Mouse (Mus musculus): ENCODE data around the gene Serpinb8. TPM values are rescaled to one million over a fixed set of nuclear protein-coding genes. Genes with fewer than 3 reads are reported as not detected.

The Serpinb8 gene
- polyA plus RNA-seq, 1 experiment from 2014 or later: 1.5 TPM

- no peak overlapping the region for H3K4me3 ChIP-seq (ENCODE audit: low read depth, low read length)
- no peaks in the 10 kb centered on the region for H3K9me3 ChIP-seq (replicated peaks; ENCODE audit: control insufficient read depth, low read length)
- no peak for ATAC-seq (replicated peaks; ENCODE audit: insufficient number of reproducible peaks, low FRiP score, low TSS enrichment)
- H3K4me2 ChIP-seq: no peak overlapping the region
- H3K27me3 ChIP-seq (ENCODE audit: control insufficient read depth, insufficient read depth, low read length): no peaks in the 10 kb centered on the region
- no peak overlapping the region for H3K27ac ChIP-seq (ENCODE audit: low read depth, low read length)
- 82% methylated on average over 3 of the region's 3 CpGs for WGBS (ENCODE audit: insufficient replicate concordance)
- no peaks in the 10 kb centered on the region for H3K36me3 ChIP-seq (ENCODE audit: control insufficient read depth, insufficient read depth, low read length)
- no peaks in the 10 kb centered on the region for H3K4me1 ChIP-seq (ENCODE audit: control insufficient read depth, insufficient read depth, low read length)
- no peak overlapping the region for H3K9ac ChIP-seq (ENCODE audit: low read depth, low read length)
Measured at GRCm38 (mm10) chr1:107584932-107585331, 4.9 kb upstream of the Serpinb8 start.

DNA sequence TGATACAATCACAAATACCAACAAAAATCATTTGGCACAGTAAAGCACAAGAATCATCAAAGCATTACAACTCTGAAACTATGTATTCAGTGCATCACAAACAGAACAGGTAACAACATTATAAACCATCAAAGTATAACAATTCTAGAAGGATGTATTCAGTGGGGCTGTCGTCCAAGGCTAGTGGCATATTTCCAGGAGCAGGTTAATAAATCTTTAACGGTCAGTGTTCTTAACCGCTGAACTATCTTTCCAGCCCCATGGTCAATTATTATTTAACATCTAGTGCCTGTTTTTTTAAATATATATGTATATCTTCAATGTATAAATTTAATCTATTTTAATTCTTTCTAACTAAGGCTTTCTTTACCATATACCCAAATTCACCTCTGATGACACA is 3.6 kb upstream of the Serpinb8 start:
- Histone ChIP-seq H3K27ac (ENCODE audit: low read depth, low read length) (no peak overlapping the region), H3K9me3 (replicated peaks; ENCODE audit: control insufficient read depth, low read length) (no peaks in the 10 kb centered on the region), H3K9ac (ENCODE audit: low read depth, low read length) (no peak overlapping the region), H3K4me2 (no peak overlapping the region), H3K4me3 (ENCODE audit: low read depth, low read length) (no peak overlapping the region), H3K36me3 (ENCODE audit: control insufficient read depth, insufficient read depth, low read length) (no peaks in the 10 kb centered on the region), H3K27me3 (ENCODE audit: control insufficient read depth, insufficient read depth, low read length) (no peaks in the 10 kb centered on the region), H3K4me1 (ENCODE audit: control insufficient read depth, insufficient read depth, low read length) (no peaks in the 10 kb centered on the region)
- ATAC-seq (replicated peaks; ENCODE audit: insufficient number of reproducible peaks, low FRiP score, low TSS enrichment): no peak
- WGBS (ENCODE audit: insufficient replicate concordance): 88% methylated on average over 3 of the region's 3 CpGs

GRCm38 (mm10) chr1:107588206-107588605 is 1.6 kb upstream of the Serpinb8 start:
- Histone ChIP-seq H3K4me3 (ENCODE audit: low read depth, low read length) (no peak overlapping the region), H3K27ac (ENCODE audit: low read depth, low read length) (no peak overlapping the region), H3K9ac (ENCODE audit: low read depth, low read length) (no peak overlapping the region), H3K36me3 (ENCODE audit: control insufficient read depth, insufficient read depth, low read length) (no peaks in the 10 kb centered on the region), H3K4me2 (no peak overlapping the region), H3K9me3 (replicated peaks; ENCODE audit: control insufficient read depth, low read length) (no peaks in the 10 kb centered on the region), H3K27me3 (ENCODE audit: control insufficient read depth, insufficient read depth, low read length) (no peaks in the 10 kb centered on the region), H3K4me1 (ENCODE audit: control insufficient read depth, insufficient read depth, low read length) (no peaks in the 10 kb centered on the region)
- ATAC-seq (replicated peaks; ENCODE audit: insufficient number of reproducible peaks, low FRiP score, low TSS enrichment): no peak

- no peak for ATAC-seq (replicated peaks; ENCODE audit: insufficient number of reproducible peaks, low FRiP score, low TSS enrichment)
- Histone ChIP-seq H3K9ac (ENCODE audit: low read depth, low read length) (no peak overlapping the region), H3K27me3 (ENCODE audit: control insufficient read depth, insufficient read depth, low read length) (no peaks in the 10 kb centered on the region), H3K4me1 (ENCODE audit: control insufficient read depth, insufficient read depth, low read length) (no peaks in the 10 kb centered on the region), H3K4me2 (no peak overlapping the region), H3K27ac (ENCODE audit: low read depth, low read length) (no peak overlapping the region), H3K36me3 (ENCODE audit: control insufficient read depth, insufficient read depth, low read length) (no peaks in the 10 kb centered on the region), H3K4me3 (ENCODE audit: low read depth, low read length) (no peak overlapping the region), H3K9me3 (replicated peaks; ENCODE audit: control insufficient read depth, low read length) (no peaks in the 10 kb centered on the region)
- 68% methylated on average over 1 of the region's 1 CpGs for WGBS (ENCODE audit: insufficient replicate concordance)
Measured at GRCm38 (mm10) chr1:107588642-107589041, 1.2 kb upstream of the Serpinb8 start.

DNA sequence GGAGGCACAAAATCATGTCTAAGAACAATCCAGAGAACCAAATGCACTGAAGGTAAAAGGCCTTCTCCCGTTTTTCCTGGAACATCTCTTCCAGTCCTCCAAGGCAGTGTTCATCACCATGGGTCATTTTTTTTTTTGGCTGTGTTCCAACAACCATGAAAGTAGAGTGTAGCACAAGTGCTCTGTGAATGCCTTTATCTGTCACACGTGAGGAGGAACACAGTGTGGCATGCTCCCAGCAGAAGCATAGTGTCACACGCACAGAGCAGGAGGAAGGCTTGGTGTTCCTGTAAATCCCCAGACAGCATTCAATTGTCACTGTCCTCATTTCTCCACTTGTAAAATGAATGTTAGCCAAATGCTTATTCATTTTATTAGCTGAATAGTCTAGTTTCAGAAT is 2.8 kb downstream of the Serpinb8 start:
- no peaks in the 10 kb centered on the region for H3K4me1 ChIP-seq (ENCODE audit: control insufficient read depth, insufficient read depth, low read length)
- 51% methylated on average over 3 of the region's 3 CpGs for WGBS (ENCODE audit: insufficient replicate concordance)
- H3K36me3 ChIP-seq (ENCODE audit: control insufficient read depth, insufficient read depth, low read length): no peaks in the 10 kb centered on the region
- no peak overlapping the region for H3K27ac ChIP-seq (ENCODE audit: low read depth, low read length)
- H3K27me3 ChIP-seq (ENCODE audit: control insufficient read depth, insufficient read depth, low read length): no peaks in the 10 kb centered on the region
- no peak overlapping the region for H3K9ac ChIP-seq (ENCODE audit: low read depth, low read length)
- no peak for ATAC-seq (replicated peaks; ENCODE audit: insufficient number of reproducible peaks, low FRiP score, low TSS enrichment)
- H3K4me2 ChIP-seq: no peak overlapping the region
- H3K4me3 ChIP-seq (ENCODE audit: low read depth, low read length): no peak overlapping the region
- H3K9me3 ChIP-seq (replicated peaks; ENCODE audit: control insufficient read depth, low read length): no peaks in the 10 kb centered on the region

DNA sequence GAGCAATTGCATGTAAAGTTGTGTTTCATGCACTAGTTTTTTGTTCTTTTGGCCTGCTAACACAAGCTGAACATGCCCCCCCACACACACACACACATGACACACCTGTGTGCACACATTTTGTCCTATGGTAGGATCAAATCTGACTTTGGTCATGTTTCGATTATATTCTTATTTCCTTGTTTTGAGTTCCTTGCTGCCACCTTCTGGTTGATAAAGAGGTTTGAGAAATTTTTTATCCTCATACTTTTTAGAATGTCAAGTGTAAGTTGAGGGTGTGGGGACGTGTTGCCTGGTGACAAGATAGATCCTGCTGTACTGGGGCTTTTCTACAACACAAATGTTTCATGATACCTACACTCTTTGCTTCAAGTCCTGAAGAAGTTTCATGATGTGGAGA is 3.7 kb downstream of the Serpinb8 start:
- Histone ChIP-seq H3K4me1 (ENCODE audit: control insufficient read depth, insufficient read depth, low read length) (no peaks in the 10 kb centered on the region), H3K27ac (ENCODE audit: low read depth, low read length) (no peak overlapping the region), H3K36me3 (ENCODE audit: control insufficient read depth, insufficient read depth, low read length) (no peaks in the 10 kb centered on the region), H3K4me3 (ENCODE audit: low read depth, low read length) (no peak overlapping the region), H3K27me3 (ENCODE audit: control insufficient read depth, insufficient read depth, low read length) (no peaks in the 10 kb centered on the region), H3K9me3 (replicated peaks; ENCODE audit: control insufficient read depth, low read length) (no peaks in the 10 kb centered on the region), H3K4me2 (no peak overlapping the region), H3K9ac (ENCODE audit: low read depth, low read length) (no peak overlapping the region)
- ATAC-seq (replicated peaks; ENCODE audit: insufficient number of reproducible peaks, low FRiP score, low TSS enrichment): no peak
- 54% methylated on average over 2 of the region's 2 CpGs for WGBS (ENCODE audit: insufficient replicate concordance)

DNA sequence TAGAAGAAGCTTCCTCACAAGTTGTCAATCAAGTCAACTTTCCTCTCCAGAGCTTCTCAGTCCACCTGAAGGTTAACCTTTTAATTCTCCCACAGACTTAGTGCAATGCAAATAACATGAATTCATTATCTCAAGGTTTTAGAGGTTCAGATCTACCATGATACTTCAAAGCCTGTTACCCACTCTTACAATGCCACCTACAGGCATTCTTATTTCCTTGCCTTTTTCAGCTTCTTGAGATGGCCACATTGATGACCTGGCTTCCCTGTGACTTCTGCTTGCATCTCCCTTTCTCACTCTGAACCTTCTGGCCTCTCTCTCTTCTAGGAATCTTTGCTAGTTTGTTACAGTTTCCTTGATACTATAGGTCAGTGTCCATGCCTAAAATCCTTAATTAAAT is 7.1 kb downstream of the Serpinb8 start:
- Histone ChIP-seq H3K36me3 (ENCODE audit: control insufficient read depth, insufficient read depth, low read length) (no peaks in the 10 kb centered on the region), H3K4me3 (ENCODE audit: low read depth, low read length) (no peak overlapping the region), H3K4me1 (ENCODE audit: control insufficient read depth, insufficient read depth, low read length) (no peaks in the 10 kb centered on the region), H3K4me2 (no peak overlapping the region), H3K27ac (ENCODE audit: low read depth, low read length) (no peak overlapping the region), H3K9ac (ENCODE audit: low read depth, low read length) (no peak overlapping the region), H3K27me3 (ENCODE audit: control insufficient read depth, insufficient read depth, low read length) (no peaks in the 10 kb centered on the region), H3K9me3 (replicated peaks; ENCODE audit: control insufficient read depth, low read length) (no peaks in the 10 kb centered on the region)
- no peak for ATAC-seq (replicated peaks; ENCODE audit: insufficient number of reproducible peaks, low FRiP score, low TSS enrichment)

- Histone ChIP-seq H3K9ac (ENCODE audit: low read depth, low read length) (no peak overlapping the region), H3K36me3 (ENCODE audit: control insufficient read depth, insufficient read depth, low read length) (no peaks in the 10 kb centered on the region), H3K27me3 (ENCODE audit: control insufficient read depth, insufficient read depth, low read length) (no peaks in the 10 kb centered on the region), H3K4me2 (no peak overlapping the region), H3K4me1 (ENCODE audit: control insufficient read depth, insufficient read depth, low read length) (no peaks in the 10 kb centered on the region), H3K9me3 (replicated peaks; ENCODE audit: control insufficient read depth, low read length) (no peaks in the 10 kb centered on the region), H3K27ac (ENCODE audit: low read depth, low read length) (no peak overlapping the region), H3K4me3 (ENCODE audit: low read depth, low read length) (no peak overlapping the region)
- ATAC-seq (replicated peaks; ENCODE audit: insufficient number of reproducible peaks, low FRiP score, low TSS enrichment): no peak
Measured at GRCm38 (mm10) chr1:107598476-107598875, 8.7 kb downstream of the Serpinb8 start.

DNA sequence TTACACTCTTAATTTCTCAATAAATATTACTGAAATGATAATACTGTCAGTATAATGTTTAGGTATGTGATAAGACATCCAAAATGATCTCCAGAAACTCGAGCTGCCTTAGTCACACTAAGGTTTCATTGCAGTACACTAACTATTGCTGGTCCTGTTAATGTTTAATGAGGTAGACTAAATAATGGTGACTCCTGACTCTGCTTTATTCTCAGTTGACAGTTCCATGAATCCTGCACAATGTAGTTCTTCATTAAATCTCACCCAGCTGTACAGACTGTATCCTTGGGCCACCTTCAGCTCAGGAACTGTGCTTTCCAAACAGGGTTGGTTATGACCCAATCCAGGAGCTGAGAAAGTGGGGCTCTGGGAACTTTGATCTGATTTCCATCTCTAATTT is 19.1 kb downstream of the Serpinb8 start:
- Histone ChIP-seq H3K4me1 (ENCODE audit: control insufficient read depth, insufficient read depth, low read length) (no peaks in the 10 kb centered on the region), H3K27me3 (ENCODE audit: control insufficient read depth, insufficient read depth, low read length) (no peaks in the 10 kb centered on the region), H3K4me3 (ENCODE audit: low read depth, low read length) (no peak overlapping the region), H3K36me3 (ENCODE audit: control insufficient read depth, insufficient read depth, low read length) (no peaks in the 10 kb centered on the region), H3K4me2 (no peak overlapping the region), H3K9me3 (replicated peaks; ENCODE audit: control insufficient read depth, low read length) (no peaks in the 10 kb centered on the region), H3K27ac (ENCODE audit: low read depth, low read length) (no peak overlapping the region), H3K9ac (ENCODE audit: low read depth, low read length) (no peak overlapping the region)
- ATAC-seq (replicated peaks; ENCODE audit: insufficient number of reproducible peaks, low FRiP score, low TSS enrichment): no peak
- WGBS (ENCODE audit: insufficient replicate concordance): 43% methylated on average over 1 of the region's 1 CpGs
